In the genomic region with DNA sequence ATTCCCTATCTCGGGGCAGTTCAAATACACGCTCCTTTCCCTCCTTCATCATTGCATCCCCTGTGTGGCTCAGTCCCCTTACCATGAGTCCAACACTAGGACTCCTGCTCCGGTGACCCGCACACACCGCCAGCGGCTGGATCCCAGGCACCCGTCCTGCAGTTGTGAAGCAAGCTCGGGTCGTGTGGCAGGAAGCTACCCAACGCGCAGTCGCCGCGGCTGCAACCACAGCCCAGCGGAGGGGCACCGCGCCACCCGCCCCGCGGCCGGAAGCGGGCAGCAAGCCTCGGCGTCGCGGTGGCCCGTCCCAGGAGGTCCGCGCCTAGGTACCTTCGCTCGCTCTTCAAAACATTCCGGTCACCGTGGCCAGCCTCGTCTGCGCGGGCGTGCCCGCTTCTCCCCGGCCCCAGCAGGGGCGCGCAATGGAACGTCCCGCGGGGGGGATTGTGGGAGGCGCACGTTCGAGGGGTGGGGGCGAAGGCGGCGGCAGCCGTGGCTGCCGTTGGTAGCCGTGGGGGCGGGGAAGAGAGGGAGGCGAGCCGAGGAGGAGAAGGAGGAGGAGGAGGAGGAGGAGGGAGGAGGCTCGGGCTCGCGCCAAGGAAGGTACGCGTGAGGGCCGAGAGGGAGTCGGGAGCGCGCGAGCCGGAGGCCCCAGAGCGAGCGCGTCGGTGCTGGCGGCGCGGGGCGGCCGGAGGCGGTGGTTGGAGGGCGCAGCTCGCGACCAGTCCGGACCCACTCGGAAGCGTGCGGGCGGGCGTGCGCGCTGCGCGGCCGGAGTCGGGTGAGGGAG, we compare ENCODE assay signal across 8 mouse cellular contexts. TPM values are rescaled to one million over a fixed set of nuclear protein-coding genes. Genes with fewer than 3 reads are reported as not detected.
DNase-seq lines count a peak whose midpoint lies in the region; ATAC-seq lines count a peak whose summit lies in the region.

No protein-coding gene starts in this region.

- H3K9me3 ChIP-seq in hindbrain, embryonic 15.5 days, result no peaks in the 10 kb centered on the region

- H3K4me3 ChIP-seq in hindbrain, embryonic 15.5 days, result peak overlapping the region; percentile 88

- H3K4me1 ChIP-seq in hindbrain, embryonic 15.5 days (replicated peaks), result peaks cover 42% of the 10 kb centered on the region

- H3K36me3 ChIP-seq in hindbrain, embryonic 15.5 days, result no peaks in the 10 kb centered on the region

- under 1% methylated on average over 74 of the region's 92 CpGs for WGBS in hindbrain, embryonic 15.5 days

- H3K9ac ChIP-seq in hindbrain, embryonic 15.5 days, result peak overlapping the region; percentile 95

- peak overlapping the region; percentile 100 for H3K27ac ChIP-seq in hindbrain, embryonic 15.5 days (replicated peaks)

- H3K27me3 ChIP-seq in hindbrain, embryonic 15.5 days, result no peaks in the 10 kb centered on the region

- peak overlapping the region; percentile 71 for H3K4me2 ChIP-seq in hindbrain, embryonic 15.5 days

- ATAC-seq in hindbrain, embryonic 15.5 days (ENCODE audit: low FRiP score, low read depth), result peak; percentile 93

- DNase-seq in WW6 (ENCODE audit: low read depth, low spot score), result peak; percentile 63
- peak; percentile 84 to 87 for DNase-seq in cerebellum, postnatal 36 days
- DNase-seq in frontal cortex, postnatal 36 days (ENCODE audit: low spot score in 2 of 2), result peak; percentile 82
- peak; percentile 81 to 83 for DNase-seq in left cerebral cortex, adult 18-20 months (ENCODE audit: low spot score in 2 of 2)
- DNase-seq in lung, postnatal 4 days, result peak; percentile 93 to 94
- DNase-seq in retina, postnatal 1 day, result peak; percentile 95
- DNase-seq in thymus, postnatal 4 days, result peak; percentile 97

RNA-seq across cellular contexts. Expression of a gene that starts 0.4 kb away (rescaled TPM):
- 17.5 and 19.5 TPM in 2 replicates for polyA plus RNA-seq in hindbrain, embryonic 15.5 days (2015; fragmentation: Nextera tagmentation; extraction: Ambion mirVana)
- total RNA-seq in left cerebral cortex, adult 18-20 months (2021), result 10 to 100 TPM; 90.9 to 92.2 TPM

RNA-seq across cellular contexts. Expression of a gene that starts 1.0 kb away (rescaled TPM):
- polyA plus RNA-seq in hindbrain, embryonic 15.5 days (2015; fragmentation: Nextera tagmentation; extraction: Ambion mirVana), result 121 and 129 TPM in 2 replicates
- 100 to 1,000 TPM in 1 of 2 experiments, 10 to 100 TPM in 1; 98.4 to 105 TPM for total RNA-seq in left cerebral cortex, adult 18-20 months (2021)

RNA-seq across cellular contexts. Expression of a gene that starts 36.2 kb away (rescaled TPM):
- polyA plus RNA-seq in hindbrain, embryonic 15.5 days (2015; fragmentation: Nextera tagmentation; extraction: Ambion mirVana), result 47.4 and 50.6 TPM in 2 replicates
- 10 to 100 TPM; 20.6 to 22.5 TPM for total RNA-seq in left cerebral cortex, adult 18-20 months (2021)

Comparison
In these comparisons a context has a peak if more than half of its experiments do, and no peak if none do; other contexts are left out.
1. Peak in every context shown above with its lines: DNase-seq, ATAC-seq, H3K4me3 ChIP-seq and H3K27ac ChIP-seq.